Mouse (Mus musculus) v-Abl transformed pro-B cells (cell line): ENCODE data around the gene Hist1h4b.
"Not testable (repeated sequence)": the region's sequence is repeated elsewhere in the genome, so short reads cannot be mapped to it uniquely, and the experiment has no call there.

Source experiments
- in situ Hi-C, 2 experiments: fragments of 400-800 bp; cut with MboI; formaldehyde crosslinking; loops; one replicate each; pipeline ENCODE4 v1.15.1; 2025; ENCODE audit not compliant: unreplicated experiment in 2 of 2

The Hist1h4b gene

GRCm38 (mm10) chr13:23756790-23757189, at the start of gene Hist1h4b:
TSS of gene Hist1h4b (plus strand) at chr13:23757013.
- in situ Hi-C loops, result loop anchor here in 1 of 2 experiments (25.0 kb wide), 2 partner anchors 1719 to 1969 kb away; partner anchors contain the start of genes Hist1h1b, Hist1h2ag, Hist1h2ah and Hist1h2an

DNA sequence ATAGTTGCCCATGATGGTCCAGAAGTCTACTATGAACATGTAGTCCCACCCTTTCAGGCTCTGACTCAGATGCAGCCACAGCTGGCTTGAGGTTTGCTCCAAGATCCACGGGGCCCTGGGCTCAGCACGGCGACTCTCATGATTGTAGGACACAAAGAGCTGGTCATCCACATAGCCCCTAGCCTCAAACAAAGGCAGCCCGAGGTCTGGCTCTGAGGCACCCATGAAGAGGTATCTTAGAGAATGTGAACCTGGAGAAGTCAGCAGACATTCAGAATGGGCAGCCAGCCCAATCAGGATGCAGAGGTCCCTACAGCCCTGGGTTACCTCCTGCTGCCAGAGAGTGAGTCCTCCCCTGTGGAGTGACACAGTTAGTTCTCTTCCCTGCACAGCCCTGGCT, 48.8 kb upstream of the Hist1h4b start:
- in situ Hi-C loops, result no loop called here

GRCm38 (mm10) chr13:23708654-23709053, 48.2 kb upstream of the Hist1h4b start:
- in situ Hi-C loops, result no loop called here

DNA sequence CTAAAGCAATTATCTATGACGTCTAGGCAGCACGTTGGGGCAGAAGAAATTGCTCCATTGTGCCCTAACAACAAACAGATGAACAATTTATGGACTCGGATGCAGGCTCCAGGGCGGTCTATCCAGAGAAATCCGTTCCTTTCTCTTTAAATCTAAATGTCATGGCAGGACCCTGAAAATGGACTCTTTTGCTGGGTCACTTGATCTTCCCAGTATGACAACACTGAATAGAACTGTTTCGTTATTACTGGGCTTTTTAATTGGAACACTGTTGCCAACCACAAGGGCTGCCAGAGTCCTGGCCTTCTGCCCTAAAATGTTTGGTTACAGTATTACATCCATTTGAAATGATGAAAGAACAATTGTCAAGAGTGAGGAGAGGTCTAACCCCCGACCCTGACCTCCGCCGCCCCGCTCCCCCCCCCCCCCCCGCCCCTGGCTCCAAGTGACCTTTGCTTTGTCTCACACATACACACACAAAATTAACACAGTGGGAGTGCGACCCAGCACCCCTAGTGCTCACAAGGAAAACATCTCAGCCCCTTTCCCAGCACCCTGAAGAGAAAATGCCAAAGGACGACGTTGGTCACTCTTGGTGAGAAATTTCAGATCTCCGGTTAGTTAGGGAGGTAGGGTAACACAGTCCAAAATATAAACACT, 47.0 kb upstream of the Hist1h4b start:
- in situ Hi-C loops, result no loop called here

DNA sequence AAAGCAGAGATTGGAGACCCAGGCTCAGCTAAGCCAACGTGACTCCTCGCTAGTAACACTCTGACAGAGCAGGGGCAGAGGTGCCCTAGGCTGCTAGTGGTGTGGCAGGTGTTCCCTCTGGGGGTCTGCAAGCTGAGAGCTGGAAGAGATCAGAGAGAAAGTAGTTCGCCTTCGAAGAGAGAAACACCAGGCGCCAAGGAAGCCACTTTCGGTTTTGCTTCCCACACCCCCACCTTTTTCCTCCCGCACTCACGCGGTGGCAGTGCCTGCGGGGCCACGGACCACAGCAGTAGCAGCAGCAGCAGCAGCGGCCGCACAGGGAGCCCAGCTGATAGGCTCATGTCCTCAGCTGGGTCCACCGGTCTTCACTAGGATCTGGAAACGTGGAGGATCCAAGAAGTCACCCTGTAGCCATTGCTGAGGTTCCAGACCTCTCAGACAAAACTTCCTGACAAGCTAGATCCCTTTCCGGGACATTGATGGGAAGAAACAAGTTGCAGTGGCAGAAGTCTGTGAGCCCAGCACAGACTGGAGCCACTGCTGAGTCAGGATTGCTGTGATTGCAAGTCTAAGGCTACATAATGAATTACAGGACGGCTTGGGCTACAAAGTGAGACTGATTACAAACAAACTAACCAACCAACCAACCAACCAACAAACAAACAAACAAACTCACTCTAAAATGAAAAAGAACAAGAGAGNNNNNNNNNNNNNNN, 46.3 kb upstream of the Hist1h4b start, which contains the start of gene Hfe:
TSS of gene Hfe (minus strand) at position 481 of the 716 bp plus-strand sequence.
- in situ Hi-C loops, result no loop called here

DNA sequence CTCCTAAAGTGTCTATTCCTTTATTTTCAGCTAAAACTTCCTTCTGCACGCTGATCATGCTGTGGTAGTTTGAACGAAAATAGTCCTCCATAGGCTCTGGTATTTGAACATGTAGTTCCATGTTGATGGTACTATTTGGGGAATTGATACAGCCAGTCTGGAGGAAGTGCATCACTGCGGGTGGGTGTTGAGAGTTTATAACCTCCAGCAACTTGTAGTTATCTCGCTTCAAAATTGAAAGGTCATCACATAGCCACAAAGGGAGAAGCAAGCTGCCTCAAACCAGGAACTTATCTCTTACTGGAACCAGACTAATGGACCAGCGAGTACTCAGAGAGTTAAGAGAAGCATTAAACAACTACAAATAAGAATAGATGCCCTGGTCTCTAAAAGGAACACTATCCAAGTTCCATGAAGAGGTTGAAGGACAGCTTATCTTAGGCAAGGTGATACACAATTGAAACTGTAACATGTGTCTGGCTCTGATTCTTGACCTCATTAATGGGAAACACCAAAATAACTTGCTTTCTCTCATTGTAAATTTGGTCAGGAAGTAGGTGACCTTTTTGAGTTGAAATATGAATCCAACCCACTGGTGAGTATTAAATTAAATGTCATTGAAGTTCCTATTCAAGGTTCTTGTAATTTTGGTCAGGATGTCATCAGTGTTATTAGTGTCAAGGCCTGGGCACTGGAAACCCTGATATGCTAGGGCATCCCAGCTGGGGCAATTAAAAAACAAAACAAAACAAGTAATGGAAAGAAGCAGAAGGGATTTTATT, 40.4 kb upstream of the Hist1h4b start:
- in situ Hi-C loops, result no loop called here

DNA sequence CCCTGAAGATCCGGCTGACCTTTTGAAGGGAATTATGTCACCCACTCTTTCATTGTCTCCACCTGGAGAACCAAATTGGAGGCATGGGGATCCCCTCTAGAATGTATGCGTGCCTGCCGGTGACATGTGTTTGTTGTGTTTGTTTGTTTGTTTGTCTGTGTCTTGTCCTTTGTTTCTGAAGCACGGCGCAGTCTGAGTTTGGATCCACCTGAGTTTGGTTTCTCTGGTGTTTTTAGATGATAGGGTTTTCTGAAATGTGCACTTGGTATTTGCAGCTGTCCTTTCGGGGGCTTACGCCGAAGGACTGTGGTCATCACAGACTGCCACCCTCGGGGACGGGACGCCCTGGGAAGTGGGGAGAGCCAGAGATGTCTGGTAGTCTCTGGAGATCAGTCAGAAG, 39.6 kb upstream of the Hist1h4b start:
- in situ Hi-C loops, result no loop called here

GRCm38 (mm10) chr13:23717593-23718245, 39.1 kb upstream of the Hist1h4b start:
- in situ Hi-C loops, result not testable (repeated sequence)

GRCm38 (mm10) chr13:23724239-23724638, 32.6 kb upstream of the Hist1h4b start:
- in situ Hi-C loops, result no loop called here

GRCm38 (mm10) chr13:23725213-23725612, 31.6 kb upstream of the Hist1h4b start:
- in situ Hi-C loops, result no loop called here

DNA sequence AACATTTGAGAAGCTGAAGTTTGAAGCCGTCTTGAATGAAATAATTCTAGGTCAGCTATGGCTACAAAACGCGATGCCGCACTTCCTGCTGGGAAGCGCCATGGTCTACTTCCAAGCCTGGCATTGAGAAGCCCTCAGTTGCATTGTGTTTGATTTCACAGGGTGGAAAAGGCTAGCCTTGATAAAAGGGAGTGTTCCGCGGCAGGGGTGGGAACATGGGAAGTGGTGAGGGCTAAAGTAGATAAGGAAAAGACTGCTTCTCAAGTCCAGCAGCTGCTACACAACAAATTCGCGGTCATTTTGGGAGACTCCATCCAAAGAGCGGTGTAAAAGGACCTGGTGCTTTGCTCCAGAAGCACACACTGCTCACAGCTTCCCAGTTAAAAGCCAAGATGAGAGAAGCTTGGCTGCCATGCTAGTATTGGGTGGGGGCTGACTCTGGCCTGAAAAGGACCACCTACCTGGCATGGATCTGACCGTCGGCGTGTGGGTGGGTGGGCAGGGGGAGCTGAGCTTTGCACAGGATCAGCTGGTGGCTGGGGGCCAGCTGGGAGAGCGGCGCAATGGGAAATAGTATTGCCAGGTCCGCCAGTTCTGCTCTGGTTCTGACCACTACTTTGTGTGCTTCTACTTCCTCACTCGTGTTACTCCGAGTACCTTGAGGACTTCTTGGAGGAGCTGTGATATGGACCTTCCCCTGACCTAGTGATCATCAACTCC, 28.2 kb upstream of the Hist1h4b start:
- in situ Hi-C loops, result no loop called here

GRCm38 (mm10) chr13:23729192-23729525, 27.7 kb upstream of the Hist1h4b start:
- in situ Hi-C loops, result no loop called here

- in situ Hi-C loops, result loop anchor here (5.0 to 10.0 kb wide), 3 partner anchors 32 to 105 kb away; partner anchors contain the start of genes Hist1h1e (in 1 of the 2), Hist1h1t (in 1 of the 2), Hist1h2ac (in 1 of the 2) and Hist1h2bc (in 1 of the 2)
Observed at GRCm38 (mm10) chr13:23729706-23730105, 27.1 kb upstream of the Hist1h4b start.

- in situ Hi-C loops, result loop anchor here (5.0 to 10.0 kb wide), 3 partner anchors 33 to 106 kb away; partner anchors contain the start of genes Hist1h1e (in 1 of the 2), Hist1h1t (in 1 of the 2), Hist1h2ac (in 1 of the 2) and Hist1h2bc (in 1 of the 2)
Observed at GRCm38 (mm10) chr13:23730479-23730878, 26.3 kb upstream of the Hist1h4b start.

DNA sequence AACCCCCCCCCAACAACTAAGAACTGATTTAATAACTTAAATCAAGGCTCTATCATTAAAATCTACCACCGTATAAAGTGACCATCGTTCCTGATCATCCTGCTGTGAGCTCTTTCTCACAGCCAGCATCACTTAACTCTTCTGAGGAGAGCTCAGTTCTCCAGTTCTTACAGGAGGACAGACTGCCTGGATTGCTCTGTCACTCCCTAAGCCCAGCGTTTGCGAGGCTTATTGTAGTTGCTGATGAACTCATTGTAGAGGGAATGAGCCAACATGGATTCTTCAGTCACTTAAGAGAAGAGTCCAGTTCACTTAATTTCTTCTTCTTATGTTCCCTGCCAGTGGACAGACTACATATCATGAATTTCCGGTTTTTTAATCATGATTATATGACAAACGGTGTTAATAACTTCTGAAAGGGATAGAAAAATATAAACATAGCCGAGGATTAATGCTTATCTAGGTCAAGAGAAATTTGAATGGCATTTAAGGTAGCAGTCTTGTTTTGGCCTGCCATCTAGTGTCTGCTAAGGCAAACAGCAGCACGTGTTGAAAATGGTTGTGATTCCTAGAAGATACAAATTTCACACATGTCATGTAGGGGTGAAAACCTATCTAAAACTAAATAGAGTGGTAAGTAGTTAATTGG, 24.5 kb upstream of the Hist1h4b start:
- in situ Hi-C loops, result loop anchor here (5.0 to 10.0 kb wide), 3 partner anchors 35 to 107 kb away; partner anchors contain the start of genes Hist1h1e (in 1 of the 2), Hist1h1t (in 1 of the 2), Hist1h2ac (in 1 of the 2) and Hist1h2bc (in 1 of the 2)

GRCm38 (mm10) chr13:23737091-23737490, 19.7 kb upstream of the Hist1h4b start:
- in situ Hi-C loops, result loop anchor here (5.0 to 10.0 kb wide), 4 partner anchors 35 to 115 kb away; partner anchors contain the start of genes Hist1h1e (in 2 of the 2), Hist1h2be (in 2 of the 2), Hist1h2ac (in 1 of the 2) and Hist1h2bc (in 1 of the 2)

DNA sequence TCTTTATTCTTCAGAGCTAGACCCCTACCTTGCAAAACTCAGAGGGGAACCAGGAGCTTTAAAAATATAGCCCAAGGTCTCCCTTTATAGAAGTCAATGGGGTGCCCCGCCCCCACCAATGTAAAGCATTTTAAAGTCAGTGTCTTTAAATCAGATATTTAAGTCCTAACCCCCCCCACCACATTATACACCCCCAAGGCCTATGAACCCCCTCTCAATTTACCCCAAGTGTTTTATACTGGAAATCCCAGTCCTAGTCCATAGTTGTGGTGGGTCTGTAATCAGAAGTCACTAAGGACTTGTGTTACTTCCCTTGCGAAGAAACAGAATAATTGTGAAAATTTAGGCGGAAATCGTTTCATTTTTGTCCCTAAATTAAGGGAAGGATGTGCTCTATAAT, 18.8 kb upstream of the Hist1h4b start:
- in situ Hi-C loops, result loop anchor here (5.0 to 10.0 kb wide), 4 partner anchors 36 to 116 kb away; partner anchors contain the start of genes Hist1h1e (in 2 of the 2), Hist1h2be (in 2 of the 2), Hist1h2ac (in 1 of the 2) and Hist1h2bc (in 1 of the 2)

DNA sequence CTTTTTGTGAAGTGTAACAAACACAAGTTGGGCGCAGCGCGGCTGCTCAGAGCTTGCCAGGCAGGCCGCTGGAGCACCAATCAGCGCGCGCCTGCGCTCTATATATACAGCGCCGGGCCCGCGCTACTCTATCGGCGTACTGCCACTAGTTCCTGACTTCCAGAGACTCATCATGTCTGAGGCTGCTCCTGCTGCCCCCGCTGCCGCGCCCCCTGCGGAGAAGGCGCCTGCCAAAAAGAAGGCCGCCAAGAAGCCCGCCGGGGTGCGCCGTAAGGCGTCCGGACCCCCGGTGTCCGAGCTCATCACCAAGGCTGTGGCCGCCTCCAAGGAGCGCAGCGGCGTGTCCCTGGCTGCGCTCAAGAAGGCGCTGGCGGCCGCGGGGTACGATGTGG, 18.1 kb upstream of the Hist1h4b start, which contains the start of gene Hist1h1c:
TSS of gene Hist1h1c (plus strand) at position 132 of the 392 bp plus-strand sequence.
- in situ Hi-C loops, result loop anchor here (5.0 to 10.0 kb wide), 4 partner anchors 36 to 116 kb away; partner anchors contain the start of genes Hist1h1e (in 2 of the 2), Hist1h2be (in 2 of the 2), Hist1h2ac (in 1 of the 2) and Hist1h2bc (in 1 of the 2)
